Mouse (Mus musculus) liver, adult 2 months (tissue): Measurements from ENCODE around the gene Tceanc2. TPM values are rescaled to one million over a fixed set of nuclear protein-coding genes. Genes with fewer than 3 reads are reported as not detected.

ENCODE experiments used
- DNase-seq: peaks from one replicate; pipeline ENCODE4 v3.0.0-alpha.2; 2011; ENCODE audit warnings: low read depth, low spot score; ENCODE audit errors: extremely low read depth
- H3K27ac ChIP-seq: fragments of 200-500 bp; replicated peaks from 2 replicates; pipeline ENCODE4 v1.5.1; 2012; ENCODE audit warnings: low read depth, mild to moderate bottlenecking, control low read depth, inconsistent platforms, low read length; ENCODE audit not compliant: insufficient read depth
- H3K27me3 ChIP-seq: fragments of 200-500 bp; 2 replicates; pipeline ENCODE4 v1.6.1; 2012; ENCODE audit warnings: mild to moderate bottlenecking, moderate library complexity, low read length, inconsistent platforms; ENCODE audit not compliant: control insufficient read depth, insufficient read depth
- H3K36me3 ChIP-seq: fragments of 200-500 bp; 2 replicates; pipeline ENCODE4 v1.6.1; 2012; ENCODE audit warnings: low read length, inconsistent platforms; ENCODE audit not compliant: control insufficient read depth, insufficient read depth
- H3K4me1 ChIP-seq: fragments of 200-500 bp; 2 replicates; pipeline ENCODE4 v1.6.1; 2011; ENCODE audit warnings: low read length; ENCODE audit not compliant: control insufficient read depth, insufficient read depth
- H3K4me3 ChIP-seq: fragments of 200-500 bp; 2 replicates; pipeline ENCODE4 v1.5.1; 2011; ENCODE audit warnings: low read depth, mild to moderate bottlenecking, control low read depth, low read length, moderate library complexity; ENCODE audit not compliant: insufficient read depth
- H3K79me2 ChIP-seq: fragments of 200-500 bp; 2 replicates; pipeline ENCODE4 v1.6.1; 2012; ENCODE audit warnings: inconsistent platforms, mild to moderate bottlenecking, low read length, moderate library complexity; ENCODE audit not compliant: control insufficient read depth, insufficient read depth
- H3K9ac ChIP-seq: fragments of 200-500 bp; 2 replicates; pipeline ENCODE4 v1.6.1; 2012; ENCODE audit warnings: low read depth, mild to moderate bottlenecking, control low read depth, inconsistent platforms, low read length
- CTCF ChIP-seq: fragments of 200-500 bp; IDR thresholded peaks from 2 replicates; pipeline ENCODE4 v1.5.1; 2011; ENCODE audit warnings: low read depth, low read length, control low read depth
- POLR2A ChIP-seq: fragments of 200-500 bp; IDR thresholded peaks from 2 replicates; pipeline ENCODE4 v1.6.1; 2011; ENCODE audit warnings: low read length, control low read depth; ENCODE audit not compliant: insufficient read depth; ENCODE audit errors: extremely low read depth
- WGBS: fragments of 180-500 bp; shearing (Covaris S2); methylation state at CpG from one replicate; pipeline ENCODE4 v1.1.7; 2018; 5-methylcytosine and 5-hydroxymethylcytosine counted together
- polyA plus RNA-seq: library from polyadenylated mRNA; depleted of rRNA; stranded (reverse); fragments of >200 nt; gene quantifications from 2 replicates; pipeline ENCODE4 v1.2.3, GENCODE M21; 2012; rRNA removed
- total RNA-seq: library from RNA; depleted of rRNA; stranded (reverse); fragments of >200 nt; gene quantifications from 2 replicates; pipeline ENCODE4 v1.2.3, GENCODE M21; 2014; rRNA removed

The Tceanc2 gene
- total RNA-seq (5.6 and 6.6 TPM in 2 replicates), polyA plus RNA-seq (4.2 and 5.3 TPM in 2 replicates)

DNA sequence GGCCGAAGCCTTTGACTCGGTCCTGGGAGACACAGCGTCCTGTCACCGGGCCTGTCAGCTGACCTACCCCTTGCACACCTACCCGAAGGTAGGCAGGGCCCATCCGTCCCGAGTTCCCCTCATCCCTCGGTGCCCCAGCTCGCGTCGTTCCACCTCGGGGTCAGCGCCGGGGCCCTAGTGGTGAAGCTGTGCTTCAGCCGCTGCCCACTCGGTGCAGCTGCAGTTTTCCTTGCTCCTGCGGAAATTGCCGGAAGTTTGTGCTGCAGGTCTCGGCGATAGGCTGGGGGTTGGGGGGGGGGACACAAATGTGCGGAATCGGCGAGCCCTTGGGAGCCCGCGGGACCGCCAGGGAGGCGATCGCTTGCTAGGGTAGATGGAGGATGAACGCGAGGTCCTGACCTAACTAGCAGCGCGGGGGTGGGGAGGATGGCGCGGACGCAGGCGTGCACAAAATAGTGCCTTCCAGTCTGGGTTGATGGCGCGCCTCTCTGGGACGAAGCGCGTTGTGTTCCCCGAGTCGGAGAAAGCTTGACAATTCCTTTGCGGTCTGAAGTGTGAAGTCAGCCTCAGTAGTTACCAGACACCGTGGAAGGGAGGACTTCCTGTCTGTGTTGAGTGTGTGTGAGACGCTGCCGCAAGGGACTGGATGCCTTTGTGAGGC lies at the start of gene Tceanc2:
Gene Tceanc2, minus strand, starts transcription at position 287 of the 661 bp plus-strand sequence.
- peak within 1 kb of the TSS; percentile 86 for H3K27ac ChIP-seq
- TF ChIP-seq POLR2A, result no peak
- TF ChIP-seq CTCF, result no peak
- peak within 1 kb of the TSS; percentile 92 for H3K9ac ChIP-seq
- DNase-seq, result peak; percentile 37
- H3K27me3 ChIP-seq, result no peaks in the 10 kb centered on the region
- peaks cover 20% of the 10 kb centered on the region; the same call in 1 of the 2 replicates for H3K79me2 ChIP-seq
- under 1% methylated on average over 47 of the region's 47 CpGs for WGBS
- H3K4me3 ChIP-seq, result peak within 1 kb of the TSS; percentile 84
- H3K4me1 ChIP-seq, result peaks cover 14% of the 10 kb centered on the region
- H3K36me3 ChIP-seq, result peaks cover 9% of the 10 kb centered on the region

DNA sequence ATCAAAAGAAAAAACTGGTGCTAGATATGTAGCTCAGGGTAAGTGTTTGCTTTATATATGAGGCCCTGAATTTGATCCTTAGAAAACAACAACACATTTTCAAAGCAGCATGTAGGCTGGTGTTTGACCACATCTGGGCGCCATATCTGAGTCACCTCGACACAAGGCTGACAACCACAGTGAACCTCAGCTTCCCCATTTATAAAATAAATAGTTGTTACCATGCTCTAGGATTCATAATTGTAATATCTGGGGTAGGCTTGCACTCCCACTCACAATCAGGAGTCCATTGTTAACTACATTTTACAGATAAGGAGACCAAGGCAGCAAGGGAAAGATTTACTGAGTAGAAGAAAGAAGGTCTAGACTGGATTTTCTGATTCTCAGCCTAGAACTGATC lies 47.4 kb upstream of the Tceanc2 start:
- TF ChIP-seq CTCF (no peak), POLR2A (no peak)
- no peak overlapping the region for H3K4me3 ChIP-seq

DNA sequence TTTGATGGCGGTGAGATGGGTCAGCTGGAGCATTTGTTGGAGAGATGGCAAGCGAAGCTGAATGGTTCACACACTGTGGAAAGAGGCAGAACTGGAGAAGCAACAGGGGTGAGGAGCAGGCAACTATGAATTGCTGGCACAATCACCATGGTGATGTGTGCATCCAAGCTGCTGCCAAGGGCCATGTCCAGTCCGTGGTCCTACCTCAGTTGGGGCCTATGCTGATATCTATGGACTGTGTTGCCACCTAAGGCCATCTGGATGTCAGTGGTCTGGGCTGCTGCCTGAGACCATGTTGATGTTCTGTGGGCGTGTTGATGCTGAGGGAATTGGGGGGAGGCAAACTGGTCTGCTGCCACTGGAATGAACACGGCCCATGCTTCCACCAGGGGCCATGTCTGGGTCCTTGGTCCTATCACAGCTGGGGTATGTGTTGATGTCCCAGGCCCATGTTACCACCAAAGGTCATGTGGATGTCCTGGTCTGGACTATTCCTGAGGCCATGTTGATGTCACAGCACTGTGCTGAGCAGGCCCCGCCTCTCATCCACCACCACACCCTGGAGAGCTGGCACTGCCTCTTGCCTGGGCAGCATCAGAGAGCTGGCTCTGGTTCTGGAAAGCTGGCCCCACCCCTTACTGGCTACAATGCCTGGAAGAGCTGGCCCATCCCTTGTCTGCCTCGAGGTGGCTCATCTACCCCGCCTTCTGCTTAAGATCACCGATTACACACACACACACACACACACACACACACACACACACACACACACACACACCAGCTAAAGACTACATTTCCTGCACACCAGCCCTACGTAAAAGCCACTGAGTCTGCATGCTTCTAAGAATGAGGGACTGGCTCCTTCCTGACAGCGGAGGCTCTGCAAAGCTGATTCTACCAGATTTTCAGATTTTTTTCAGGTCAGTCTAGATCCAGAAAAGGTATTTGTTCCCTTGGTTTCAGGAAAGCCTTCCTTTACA lies 44.6 kb upstream of the Tceanc2 start:
- H3K27ac ChIP-seq, result no peak overlapping the region
- TF ChIP-seq POLR2A (no peak), CTCF (no peak)
- H3K79me2 ChIP-seq, result no peaks in the 10 kb centered on the region
- no peaks in the 10 kb centered on the region for H3K27me3 ChIP-seq
- WGBS, result 53% methylated on average over 11 of the region's 11 CpGs
- H3K9ac ChIP-seq, result no peak overlapping the region
- no peak overlapping the region for H3K4me3 ChIP-seq
- peaks cover 17% of the 10 kb centered on the region for H3K4me1 ChIP-seq
- DNase-seq, result peak; percentile 83
- no peaks in the 10 kb centered on the region for H3K36me3 ChIP-seq

More for the DNA sequence above, 47.4 kb upstream of the Tceanc2 start:
- no peak for DNase-seq
- WGBS, result 90% methylated on average over 2 of the region's 2 CpGs
- Histone ChIP-seq H3K79me2 (no peaks in the 10 kb centered on the region), H3K4me1 (peaks cover 15% of the 10 kb centered on the region), H3K27ac (no peak overlapping the region), H3K27me3 (no peaks in the 10 kb centered on the region), H3K36me3 (peaks cover 2% of the 10 kb centered on the region), H3K9ac (no peak overlapping the region)

DNA sequence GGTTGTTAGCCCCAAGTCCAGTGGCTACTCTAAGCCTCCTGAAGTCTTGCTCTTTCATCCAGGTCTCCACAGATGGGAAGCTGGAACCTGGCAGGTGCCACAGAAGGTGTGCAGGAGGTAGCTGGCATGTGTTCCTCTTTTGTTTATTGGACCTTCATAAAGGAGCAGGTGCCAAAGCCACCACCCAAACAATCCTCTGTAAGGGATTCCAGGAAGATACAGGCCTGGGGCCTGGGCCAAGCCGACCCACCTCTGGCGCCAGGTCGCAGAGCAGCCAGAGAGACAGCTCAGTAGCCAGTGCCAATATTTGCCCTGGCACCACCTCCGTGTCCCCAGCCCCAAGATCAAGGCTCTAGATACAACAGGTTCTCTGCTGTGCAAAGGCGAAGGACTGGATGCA lies 42.6 kb upstream of the Tceanc2 start:
- Histone ChIP-seq H3K79me2 (no peaks in the 10 kb centered on the region), H3K27me3 (no peaks in the 10 kb centered on the region), H3K27ac (peak overlapping the region; percentile 45; the same call in 1 of the 2 replicates), H3K36me3 (no peaks in the 10 kb centered on the region), H3K4me3 (no peak overlapping the region), H3K4me1 (peaks cover 17% of the 10 kb centered on the region), H3K9ac (no peak overlapping the region)
- DNase-seq, result peak; percentile 92
- 13% methylated on average over 5 of the region's 5 CpGs for WGBS
- TF ChIP-seq POLR2A, result no peak

DNA sequence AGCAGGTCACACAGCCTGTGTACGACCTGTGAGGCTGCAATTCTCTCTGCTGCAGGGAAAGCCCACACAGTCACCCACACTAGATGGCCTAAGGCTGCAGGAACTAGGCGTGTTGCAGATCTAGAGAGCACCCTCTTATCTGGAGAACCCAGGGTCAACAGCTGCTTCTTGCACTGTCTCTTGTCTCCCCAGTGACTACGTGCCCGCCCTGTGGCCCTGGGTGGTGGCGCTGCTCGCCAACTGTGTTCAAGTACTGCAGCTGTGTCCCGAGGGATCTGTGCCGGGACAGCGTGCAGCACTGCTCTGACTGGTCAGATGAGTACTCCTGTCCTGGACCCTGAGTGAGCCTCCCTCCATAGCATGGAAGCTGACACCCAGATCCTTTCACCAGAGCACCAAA lies 38.7 kb upstream of the Tceanc2 start:
- H3K79me2 ChIP-seq, result no peaks in the 10 kb centered on the region
- TF ChIP-seq CTCF (no peak), POLR2A (no peak)
- no peak for DNase-seq
- H3K27me3 ChIP-seq, result no peaks in the 10 kb centered on the region
- no peak overlapping the region for H3K4me3 ChIP-seq
- no peaks in the 10 kb centered on the region for H3K36me3 ChIP-seq
- peaks cover 10% of the 10 kb centered on the region for H3K4me1 ChIP-seq
- H3K27ac ChIP-seq, result no peak overlapping the region
- 87% methylated on average over 9 of the region's 9 CpGs for WGBS
- H3K9ac ChIP-seq, result no peak overlapping the region
